Mouse (Mus musculus) C2C12 (cell line): ENCODE measurements around the gene Ubfd1. TPM values are rescaled to one million over a fixed set of nuclear protein-coding genes. Genes with fewer than 3 reads are reported as not detected.

Experiments used
- H3K27me3 ChIP-seq: one replicate; pipeline ENCODE4 v1.6.1; 2011; ENCODE audit not compliant: control insufficient read depth, insufficient read depth, insufficient read length
- H3K36me3 ChIP-seq: one replicate; pipeline ENCODE4 v1.6.1; 2011; ENCODE audit not compliant: control insufficient read depth, insufficient read depth
- H3K4me3 ChIP-seq: one replicate; pipeline ENCODE4 v1.5.1; 2011; ENCODE audit warnings: mild to moderate bottlenecking, control low read depth; ENCODE audit not compliant: poor library complexity, insufficient read depth, severe bottlenecking
- H3K79me2 ChIP-seq: one replicate; pipeline ENCODE4 v1.6.1; 2011; ENCODE audit not compliant: control insufficient read depth, insufficient read depth
- H3K79me3 ChIP-seq: one replicate; pipeline ENCODE4 v1.6.1; 2011; ENCODE audit warnings: low read depth, control low read depth
- H3ac ChIP-seq: one replicate; pipeline ENCODE3; 2011; ENCODE audit warnings: low read depth; ENCODE audit not compliant: control insufficient read depth, insufficient read length
- CEBPB ChIP-seq: IDR thresholded peaks from one replicate; pipeline ENCODE4 v1.6.1; 2011; ENCODE audit warnings: low read depth, mild to moderate bottlenecking, control low read depth, moderate library complexity
- CTCF ChIP-seq: IDR thresholded peaks from one replicate; pipeline ENCODE4 v1.5.1; 2011; ENCODE audit not compliant: control insufficient read depth, insufficient read depth, insufficient read length
- FOSL1 ChIP-seq: IDR thresholded peaks from one replicate; pipeline ENCODE4 v1.8.0; 2011; ENCODE audit warnings: mild to moderate bottlenecking, low read length; ENCODE audit not compliant: poor library complexity, insufficient read depth, severe bottlenecking
- MAX ChIP-seq: IDR thresholded peaks from one replicate; pipeline ENCODE4 v1.6.1; 2011; ENCODE audit warnings: mild to moderate bottlenecking, control low read depth
- MYOD1 ChIP-seq: IDR thresholded peaks from one replicate; pipeline ENCODE4 v1.6.1; 2011; ENCODE audit warnings: low read depth; ENCODE audit not compliant: control insufficient read depth, insufficient read length
- MYOG ChIP-seq: IDR thresholded peaks from one replicate; pipeline ENCODE4 v1.6.1; 2011; ENCODE audit not compliant: control insufficient read depth, insufficient read length; ENCODE audit errors: extremely low read depth
- USF1 ChIP-seq: IDR thresholded peaks from one replicate; pipeline ENCODE4 v1.6.1; 2011; ENCODE audit warnings: low read depth, mild to moderate bottlenecking, control low read depth, moderate library complexity
- polyA plus RNA-seq: library from polyadenylated mRNA; unstranded; fragments of >200 nt; fragmentation: generic; extraction: Trizol; gene quantifications from one replicate; pipeline ENCODE4 v1.2.1, GENCODE M21; 2012; ENCODE audit warnings: missing spikeins

Ubfd1 gene
- polyA plus RNA-seq, 1 experiment = 28.4 TPM

- Histone ChIP-seq H3K79me2 (no peaks in the 10 kb centered on the region), H3ac (no peak overlapping the region), H3K4me3 (no peak overlapping the region), H3K79me3 (no peaks in the 10 kb centered on the region), H3K27me3 (no peaks in the 10 kb centered on the region), H3K36me3 (peaks cover 6% of the 10 kb centered on the region)
- TF ChIP-seq USF1 = no peak
- TF ChIP-seq CEBPB = no peak
- no peak for TF ChIP-seq CTCF
- no peak for TF ChIP-seq MYOG
- no peak for TF ChIP-seq FOSL1
- TF ChIP-seq MYOD1 = no peak
- TF ChIP-seq MAX = no peak
Observed at GRCm38 (mm10) chr7:122046813-122047212, 20.2 kb upstream of the Ubfd1 start.

- H3K36me3 ChIP-seq = peaks cover 6% of the 10 kb centered on the region
- H3K79me2 ChIP-seq = no peaks in the 10 kb centered on the region
- no peak overlapping the region for H3K4me3 ChIP-seq
- H3K27me3 ChIP-seq = no peaks in the 10 kb centered on the region
- no peak for TF ChIP-seq MYOD1
- TF ChIP-seq USF1 = no peak
- no peak for TF ChIP-seq FOSL1
- TF ChIP-seq MYOG = no peak
- no peak for TF ChIP-seq CEBPB
- TF ChIP-seq CTCF = no peak
- H3ac ChIP-seq = no peak overlapping the region
- no peaks in the 10 kb centered on the region for H3K79me3 ChIP-seq
Observed at GRCm38 (mm10) chr7:122048191-122048590, 18.8 kb upstream of the Ubfd1 start.

- H3K36me3 ChIP-seq = peaks cover 11% of the 10 kb centered on the region
- no peak for TF ChIP-seq FOSL1
- no peak for TF ChIP-seq MYOG
- TF ChIP-seq USF1 = no peak
- no peak for TF ChIP-seq MAX
- TF ChIP-seq CEBPB = no peak
- TF ChIP-seq CTCF = no peak
- no peak for TF ChIP-seq MYOD1
- no peaks in the 10 kb centered on the region for H3K79me3 ChIP-seq
- H3K4me3 ChIP-seq = no peak overlapping the region
- H3K79me2 ChIP-seq = no peaks in the 10 kb centered on the region
- H3ac ChIP-seq = no peak overlapping the region
- H3K27me3 ChIP-seq = no peaks in the 10 kb centered on the region
Observed at GRCm38 (mm10) chr7:122050834-122051233, 16.1 kb upstream of the Ubfd1 start.

- Histone ChIP-seq H3K79me3 (no peaks in the 10 kb centered on the region), H3K27me3 (no peaks in the 10 kb centered on the region), H3ac (no peak overlapping the region), H3K79me2 (no peaks in the 10 kb centered on the region), H3K4me3 (no peak overlapping the region), H3K36me3 (peaks cover 5% of the 10 kb centered on the region)
- TF ChIP-seq MYOG = no peak
- no peak for TF ChIP-seq CEBPB
- TF ChIP-seq MAX = no peak
- no peak for TF ChIP-seq MYOD1
- no peak for TF ChIP-seq USF1
- no peak for TF ChIP-seq FOSL1
Observed at GRCm38 (mm10) chr7:122056633-122057032, 10.3 kb upstream of the Ubfd1 start.

GRCm38 (mm10) chr7:122065656-122066055 lies 1.3 kb upstream of the Ubfd1 start:
- no peaks in the 10 kb centered on the region for H3K27me3 ChIP-seq
- no peak overlapping the region for H3K4me3 ChIP-seq
- H3K79me2 ChIP-seq = peaks cover 53% of the 10 kb centered on the region
- peaks cover 39% of the 10 kb centered on the region for H3K79me3 ChIP-seq
- peaks cover 22% of the 10 kb centered on the region for H3K36me3 ChIP-seq
- H3ac ChIP-seq = no peak overlapping the region
- no peak for TF ChIP-seq CEBPB

- H3ac ChIP-seq = peak overlapping the region; percentile 86
- H3K79me3 ChIP-seq = peaks cover 41% of the 10 kb centered on the region
- H3K79me2 ChIP-seq = peaks cover 60% of the 10 kb centered on the region
- no peak for TF ChIP-seq MYOG
- no peak for TF ChIP-seq CTCF
- TF ChIP-seq MAX = no peak
- no peak for TF ChIP-seq USF1
- no peak for TF ChIP-seq FOSL1
- TF ChIP-seq CEBPB = no peak
- TF ChIP-seq MYOD1 = no peak
- no peaks in the 10 kb centered on the region for H3K27me3 ChIP-seq
- H3K4me3 ChIP-seq = peak overlapping the region; percentile 80
- peaks cover 27% of the 10 kb centered on the region for H3K36me3 ChIP-seq
Observed at GRCm38 (mm10) chr7:122066102-122066944, 652 bp upstream of the Ubfd1 start.
